Mouse (Mus musculus) ES-E14 (cell line): ENCODE results near the gene Prox2. TPM values are rescaled to one million over a fixed set of nuclear protein-coding genes. Genes with fewer than 3 reads are reported as not detected.

Experiments
- DNase-seq: peaks from one replicate; pipeline ENCODE4 v3.0.0-alpha.2; 2013; ENCODE audit warnings: low read depth, low spot score
- H3K27ac ChIP-seq: 2 replicates; pipeline ENCODE4 v1.5.1; 2012; ENCODE audit warnings: low read depth, mild to moderate bottlenecking, low read length, moderate library complexity, mixed read lengths; ENCODE audit not compliant: poor library complexity, insufficient read depth, severe bottlenecking
- H3K36me3 ChIP-seq: 2 replicates; pipeline ENCODE4 v1.6.1; 2012; ENCODE audit warnings: mild to moderate bottlenecking, low read length, moderate library complexity, mixed read lengths; ENCODE audit not compliant: control insufficient read depth, poor library complexity, insufficient read depth, severe bottlenecking
- H3K4me1 ChIP-seq, 2 experiments: fragments of 150-350 bp in 1 of 2; sonication (generic) in 1 of 2; 2 replicates each; pipeline ENCODE4 v1.6.1; 2012; ENCODE audit warnings: low read length in 2 of 2, mild to moderate bottlenecking in 1 of 2, mixed read lengths in 1 of 2; ENCODE audit not compliant: control insufficient read depth in 2 of 2, insufficient read depth in 2 of 2, poor library complexity in 1 of 2
- H3K4me3 ChIP-seq, 2 experiments: fragments of 150-350 bp in 1 of 2; sonication (generic) in 1 of 2; 2 replicates each; pipeline ENCODE4 v1.5.1; 2012; ENCODE audit warnings: low read length in 2 of 2, low read depth in 1 of 2, mild to moderate bottlenecking in 1 of 2, mixed read lengths in 1 of 2; ENCODE audit not compliant: insufficient read depth in 1 of 2, poor library complexity in 1 of 2, severe bottlenecking in 1 of 2
- H3K9ac ChIP-seq: 2 replicates; pipeline ENCODE4 v1.6.1; 2012; ENCODE audit warnings: low read depth, mild to moderate bottlenecking, low read length, mixed read lengths; ENCODE audit not compliant: poor library complexity, insufficient read depth, severe bottlenecking
- H3K9me3 ChIP-seq: fragments of 150-350 bp; sonication (generic); 2 replicates; pipeline ENCODE4 v1.6.1; 2012; ENCODE audit warnings: low read depth, mild to moderate bottlenecking, low read length; ENCODE audit not compliant: control insufficient read depth, insufficient read depth
- CHD2 ChIP-seq: IDR thresholded peaks from 2 replicates; pipeline ENCODE4 v1.6.1; 2014; ENCODE audit warnings: mild to moderate bottlenecking, low read depth, low read length, inconsistent platforms
- HCFC1 ChIP-seq: IDR thresholded peaks from 2 replicates; pipeline ENCODE4 v1.6.1; 2012; ENCODE audit warnings: low read length, inconsistent platforms, borderline replicate concordance; ENCODE audit not compliant: insufficient read depth
- MAFK ChIP-seq: IDR thresholded peaks from 2 replicates; pipeline ENCODE4 v1.6.1; 2014; ENCODE audit warnings: mild to moderate bottlenecking, low read depth, low read length, inconsistent platforms; ENCODE audit not compliant: insufficient read depth
- ZC3H11A ChIP-seq: IDR thresholded peaks from 2 replicates; pipeline ENCODE4 v1.6.1; 2012; ENCODE audit warnings: low read depth, mild to moderate bottlenecking, inconsistent platforms, low read length, borderline replicate concordance
- ZNF384 ChIP-seq: IDR thresholded peaks from 2 replicates; pipeline ENCODE4 v1.6.1; 2012; ENCODE audit warnings: low read depth, low read length, inconsistent platforms
- in situ Hi-C, 2 experiments: fragments of 600-800 bp; cut with MboI; formaldehyde crosslinking; loops; one replicate each; pipeline ENCODE4 v1.15.1; 2025; ENCODE audit warnings: low sequenced_read_pairs in 2 of 2, inconsistent platforms in 1 of 2; ENCODE audit not compliant: unreplicated experiment in 2 of 2
- total RNA-seq: library from RNA; depleted of rRNA; stranded (reverse); fragments of 300-350 nt; gene quantifications from 2 replicates; pipeline ENCODE4 v1.2.3, GENCODE M21; 2012

Gene Prox2
- total RNA-seq, 1 experiment: 0.98 TPM

DNA sequence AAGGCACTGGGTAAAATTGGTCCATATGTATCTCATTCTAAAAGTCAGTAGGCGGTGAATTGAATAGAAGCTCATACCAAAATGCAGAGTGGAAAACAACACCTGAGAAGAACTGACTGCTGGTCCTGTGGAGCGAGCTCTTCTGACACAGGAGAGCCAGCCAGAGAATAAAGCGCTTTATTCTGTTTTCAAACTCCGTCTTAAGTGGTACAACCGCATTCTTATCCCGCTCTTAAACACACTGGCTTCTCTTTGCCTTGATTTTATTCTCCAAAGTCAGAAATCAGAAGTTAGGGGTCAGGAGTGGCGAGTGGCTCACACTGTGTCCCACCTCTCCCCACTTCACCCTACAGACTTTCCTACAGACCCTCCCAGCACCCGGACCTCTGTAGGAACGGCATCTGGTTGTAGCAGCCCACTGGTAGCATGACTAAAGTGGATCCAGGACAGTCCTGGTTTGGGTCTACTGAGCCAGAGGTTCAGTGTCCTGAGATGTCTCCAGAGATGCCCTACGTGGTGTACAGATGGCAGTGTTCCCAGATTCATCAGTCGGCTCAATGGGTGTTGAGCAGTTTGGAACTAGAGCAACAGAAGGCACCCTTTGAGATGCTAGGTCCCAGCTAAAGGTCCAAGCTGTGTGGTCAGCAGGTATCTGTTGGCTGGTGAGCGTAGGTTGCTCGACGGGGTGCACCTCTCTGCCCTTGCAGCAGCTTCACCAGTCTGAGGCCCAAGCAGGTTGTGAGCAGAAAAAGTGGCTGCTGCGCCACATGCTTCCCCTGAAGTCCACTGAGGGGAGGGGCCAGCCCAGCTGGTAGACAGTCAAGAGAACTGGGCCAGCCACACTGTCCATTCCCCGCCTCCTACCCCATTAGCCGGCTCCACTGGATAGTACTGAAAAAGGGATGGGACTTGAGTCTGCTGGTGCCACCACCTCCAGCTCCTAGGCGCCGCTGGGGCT lies 25.2 kb upstream of the Prox2 start:
- no peak overlapping the region for H3K27ac ChIP-seq
- H3K9ac ChIP-seq: no peak overlapping the region
- no peaks in the 10 kb centered on the region for H3K9me3 ChIP-seq
- no peak for TF ChIP-seq MAFK
- no peak for TF ChIP-seq HCFC1
- no peak for TF ChIP-seq ZC3H11A
- TF ChIP-seq ZNF384: no peak
- no peak for TF ChIP-seq CHD2
- H3K4me3 ChIP-seq: no peak overlapping the region
- no peak for DNase-seq
- peaks cover 48% of the 10 kb centered on the region for H3K36me3 ChIP-seq
- H3K4me1 ChIP-seq: peaks cover 0 to 6% of the 10 kb centered on the region in 2 experiments; a peak in 3 of 4 replicates
- in situ Hi-C loops: no loop called here

DNA sequence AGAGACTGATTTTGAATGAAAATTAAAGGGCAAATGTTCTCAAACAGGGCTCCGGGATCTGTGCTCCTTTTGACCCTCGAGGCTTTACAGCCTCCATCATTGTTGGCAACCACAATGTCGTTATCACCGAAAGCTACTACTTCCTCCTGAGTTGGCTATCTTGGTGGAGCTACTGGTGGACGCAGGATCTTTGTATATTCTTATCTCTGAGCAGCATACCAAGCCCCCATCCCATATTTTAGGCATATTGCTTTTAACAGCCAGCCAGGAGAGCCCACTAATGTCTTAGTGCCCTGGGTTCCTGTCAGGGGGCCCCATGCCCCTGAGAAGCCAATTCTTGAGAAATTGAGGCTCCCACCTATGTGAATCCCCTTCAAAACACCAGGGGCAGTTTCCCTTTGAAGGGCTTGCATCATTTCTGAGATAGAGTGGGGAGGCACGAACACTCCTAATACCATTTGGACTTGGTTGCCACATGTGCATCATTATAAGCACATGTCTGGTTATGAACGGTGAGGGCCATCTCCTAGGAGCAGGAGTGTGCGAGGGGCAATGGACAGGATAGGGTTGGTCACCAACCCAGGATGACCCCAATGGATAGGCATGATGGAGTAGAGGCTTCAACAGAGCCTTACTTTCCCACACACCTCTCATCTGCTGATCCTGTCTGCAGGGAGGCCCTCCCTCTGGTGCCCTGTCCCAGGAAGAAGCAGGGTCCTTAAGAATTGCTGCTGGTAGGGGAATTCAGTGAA lies 23.7 kb upstream of the Prox2 start:
- Histone ChIP-seq H3K4me1 (no peaks in the 10 kb centered on the region), H3K9ac (no peak overlapping the region), H3K36me3 (peaks cover 63% of the 10 kb centered on the region), H3K27ac (no peak overlapping the region), H3K4me3 (no peak overlapping the region), H3K9me3 (no peaks in the 10 kb centered on the region)
- in situ Hi-C loops: no loop called here
- no peak for DNase-seq
- TF ChIP-seq CHD2 (no peak), MAFK (no peak), ZNF384 (no peak), ZC3H11A (no peak), HCFC1 (no peak)

GRCm38 (mm10) chr12:85131361-85131760 lies 20.8 kb upstream of the Prox2 start:
- Histone ChIP-seq H3K9ac (no peak overlapping the region), H3K4me3 (no peak overlapping the region), H3K36me3 (peaks cover 72% of the 10 kb centered on the region), H3K4me1 (no peaks in the 10 kb centered on the region), H3K27ac (no peak overlapping the region), H3K9me3 (no peaks in the 10 kb centered on the region)
- TF ChIP-seq ZNF384: no peak
- TF ChIP-seq MAFK: no peak
- TF ChIP-seq HCFC1: no peak
- no peak for TF ChIP-seq CHD2
- TF ChIP-seq ZC3H11A: no peak
- DNase-seq: no peak
- in situ Hi-C loops: no loop called here

- no peak for TF ChIP-seq ZNF384
- TF ChIP-seq HCFC1: no peak
- no peak for TF ChIP-seq ZC3H11A
- TF ChIP-seq CHD2: no peak
- TF ChIP-seq MAFK: no peak
- H3K4me3 ChIP-seq: no peak overlapping the region
- no peaks in the 10 kb centered on the region for H3K4me1 ChIP-seq
- H3K9ac ChIP-seq: no peak overlapping the region
- H3K27ac ChIP-seq: no peak overlapping the region
- in situ Hi-C loops: no loop called here
- DNase-seq: no peak
- H3K9me3 ChIP-seq: no peaks in the 10 kb centered on the region
- H3K36me3 ChIP-seq: peaks cover 60% of the 10 kb centered on the region
These were observed 18.9 kb upstream of the Prox2 start for GRCm38 (mm10) chr12:85129426-85129978.
